Mouse (Mus musculus): ENCODE results near the gene Nadk2. TPM values are rescaled to one million over a fixed set of nuclear protein-coding genes. Genes with fewer than 3 reads are reported as not detected.
A peak's percentile ranks its signal among the peaks of the same experiment; 100 is the strongest.

Nadk2 gene
- total and polyA plus RNA-seq, 3 experiments, result 20.9 to 74.8 (median 61.4) TPM

DNA sequence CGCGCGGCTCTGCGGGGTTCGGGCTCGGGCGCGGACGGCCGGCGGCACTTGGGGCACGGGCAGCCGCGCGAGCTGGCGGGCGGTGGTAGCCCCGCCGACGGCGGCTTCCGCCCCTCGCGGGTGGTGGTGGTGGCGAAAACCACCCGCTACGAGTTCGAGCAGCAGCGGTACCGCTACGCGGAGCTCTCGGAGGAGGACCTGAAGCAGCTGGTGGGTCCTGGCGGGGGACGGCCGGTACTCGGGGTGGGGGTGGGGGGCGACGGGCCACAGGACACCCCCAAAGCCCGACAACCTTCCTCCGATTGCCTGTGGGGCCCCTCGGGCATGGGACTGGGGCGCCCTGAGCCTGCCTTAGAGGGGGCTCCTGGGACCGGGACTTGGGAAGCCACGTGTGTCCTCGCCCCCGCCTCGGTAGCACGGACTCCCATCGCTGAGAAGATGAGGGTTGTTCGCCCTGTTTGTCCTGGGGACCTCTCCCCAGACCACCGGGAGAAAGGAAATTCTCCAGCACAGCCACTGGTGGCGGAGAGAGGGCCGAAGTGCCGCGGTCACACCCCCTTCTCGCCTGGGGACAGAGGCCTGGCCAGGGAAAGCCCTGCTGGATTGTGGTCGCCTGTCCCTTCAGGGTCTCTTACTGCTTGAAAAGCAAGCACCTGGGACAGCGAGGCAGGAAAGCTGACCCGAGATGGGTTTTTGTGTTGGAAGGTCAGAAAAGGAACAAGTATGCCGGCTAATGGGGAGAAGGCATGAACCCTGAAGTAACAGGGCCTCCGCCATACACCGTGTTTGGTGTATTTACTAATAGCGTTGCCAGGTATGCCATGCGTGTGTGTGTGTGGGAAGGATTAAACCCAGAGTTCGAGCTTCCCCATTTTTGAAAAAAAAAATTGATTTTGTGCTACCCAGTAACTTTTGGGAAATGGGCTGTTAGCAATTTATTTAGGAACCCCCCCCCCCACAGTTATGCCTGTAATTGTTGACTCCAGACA is 790 bp downstream of the Nadk2 start:
- Histone ChIP-seq H3K36me3 (ENCODE audit: control insufficient read depth, insufficient read depth, low read length) (peaks cover 7% of the 10 kb centered on the region), H3K9ac (ENCODE audit: low read depth, low read length) (peak overlapping the region; percentile 95), H3K4me3 (peak overlapping the region; percentile 98), H3K27me3 (ENCODE audit: control insufficient read depth, insufficient read depth, low read length) (no peaks in the 10 kb centered on the region), H3K4me1 (ENCODE audit: control insufficient read depth, insufficient read depth, low read length) (peaks cover 3% of the 10 kb centered on the region), H3K79me2 (replicated peaks; ENCODE audit: control insufficient read depth, insufficient read depth, low read length) (peaks cover 5% of the 10 kb centered on the region), H3K27ac (peak overlapping the region; percentile 80)
- DNase-seq, result peak; percentile 59 to 70
- WGBS, result 1% methylated on average over 64 of the region's 66 CpGs
- intact Hi-C loops (cut with DNase I), result loop anchor here (2.0 kb wide), 1 partner anchor 67 kb away; no protein-coding TSS in a partner anchor
- 0 out of 2 replicates have a peak, but pooled peaks have one; percentile 8 for TF ChIP-seq CTCF (IDR thresholded peaks at IDR 0.05)
- no peak for TF ChIP-seq POLR2A (IDR thresholded peaks at IDR 0.05; ENCODE audit: insufficient read depth, low read depth, low read length)

DNA sequence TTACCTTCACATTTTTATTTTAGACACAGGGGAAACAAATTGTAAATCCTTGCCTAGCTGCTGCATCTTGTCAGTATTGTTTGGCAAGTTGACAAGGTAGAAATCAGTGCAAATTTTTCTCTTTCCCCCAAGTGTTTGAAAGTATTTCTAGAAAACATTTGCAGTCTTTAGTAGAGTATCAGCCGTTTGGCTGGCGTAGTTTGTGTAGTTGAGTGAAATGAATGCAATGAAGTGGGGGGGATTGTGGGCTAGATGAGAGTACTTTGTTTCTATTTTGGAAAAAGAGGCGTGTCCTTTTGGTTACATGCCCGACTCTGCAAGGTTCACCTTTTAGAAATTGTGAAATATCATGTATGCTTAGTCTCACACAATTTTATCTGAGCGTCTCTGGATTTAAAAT is 1.6 kb downstream of the Nadk2 start:
- DNase-seq, result peak in 1 of 2 experiments; percentile 20
- H3K4me3 ChIP-seq, result peak overlapping the region; percentile 98
- H3K79me2 ChIP-seq (replicated peaks; ENCODE audit: control insufficient read depth, insufficient read depth, low read length), result peaks cover 8% of the 10 kb centered on the region
- no peak for TF ChIP-seq CTCF (IDR thresholded peaks at IDR 0.05)
- no peak for TF ChIP-seq EP300 (IDR thresholded peaks at IDR 0.05; ENCODE audit: insufficient read depth, low read depth, low read length)
- no peak for TF ChIP-seq POLR2A (IDR thresholded peaks at IDR 0.05; ENCODE audit: insufficient read depth, low read depth, low read length)
- peaks cover 3% of the 10 kb centered on the region for H3K4me1 ChIP-seq (ENCODE audit: control insufficient read depth, insufficient read depth, low read length)
- H3K36me3 ChIP-seq (ENCODE audit: control insufficient read depth, insufficient read depth, low read length), result peaks cover 7% of the 10 kb centered on the region
- 12% methylated on average over 5 of the region's 5 CpGs for WGBS
- H3K9ac ChIP-seq (ENCODE audit: low read depth, low read length), result no peak overlapping the region
- intact Hi-C loops (cut with DNase I), result no loop called here
- H3K27ac ChIP-seq, result peak overlapping the region; percentile 80
- H3K27me3 ChIP-seq (ENCODE audit: control insufficient read depth, insufficient read depth, low read length), result no peaks in the 10 kb centered on the region

DNA sequence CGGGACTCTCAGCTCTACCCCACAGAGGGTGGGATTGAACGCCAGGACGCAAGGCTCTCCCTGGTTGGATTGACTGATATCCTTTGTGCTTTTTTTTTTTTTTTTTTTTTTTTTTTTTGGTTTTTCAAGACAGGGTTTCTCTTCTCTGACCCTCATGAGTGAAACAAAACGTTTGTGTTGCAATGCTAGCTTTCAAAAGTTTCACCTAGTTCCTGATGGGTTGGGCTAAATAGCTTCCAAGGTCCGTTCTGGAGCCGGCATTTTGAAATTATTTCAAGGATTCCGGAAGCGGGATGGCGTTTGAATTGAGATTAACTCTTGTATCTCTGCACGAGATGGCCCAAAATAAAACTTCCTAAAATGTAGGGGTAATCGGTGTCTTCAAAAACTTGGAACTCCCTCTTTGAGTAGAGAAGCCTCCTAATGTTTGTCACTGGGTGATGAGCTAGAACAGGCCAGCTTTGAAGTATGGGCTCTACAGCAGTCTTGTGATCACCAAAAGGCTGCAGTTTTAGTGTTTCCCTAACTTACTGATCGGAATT is 2.1 kb downstream of the Nadk2 start:
- intact Hi-C loops (cut with DNase I), result no loop called here
- TF ChIP-seq POLR2A (IDR thresholded peaks at IDR 0.05; ENCODE audit: insufficient read depth, low read depth, low read length) (no peak), CTCF (IDR thresholded peaks at IDR 0.05) (no peak)
- Histone ChIP-seq H3K4me1 (ENCODE audit: control insufficient read depth, insufficient read depth, low read length) (peaks cover 5% of the 10 kb centered on the region), H3K27ac (peak overlapping the region; percentile 80), H3K9ac (ENCODE audit: low read depth, low read length) (no peak overlapping the region), H3K4me3 (peak overlapping the region; percentile 98), H3K36me3 (ENCODE audit: control insufficient read depth, insufficient read depth, low read length) (peaks cover 7% of the 10 kb centered on the region), H3K27me3 (ENCODE audit: control insufficient read depth, insufficient read depth, low read length) (no peaks in the 10 kb centered on the region), H3K79me2 (replicated peaks; ENCODE audit: control insufficient read depth, insufficient read depth, low read length) (peaks cover 10% of the 10 kb centered on the region)
- no peak for DNase-seq
- WGBS, result 20% methylated on average over 12 of the region's 12 CpGs

DNA sequence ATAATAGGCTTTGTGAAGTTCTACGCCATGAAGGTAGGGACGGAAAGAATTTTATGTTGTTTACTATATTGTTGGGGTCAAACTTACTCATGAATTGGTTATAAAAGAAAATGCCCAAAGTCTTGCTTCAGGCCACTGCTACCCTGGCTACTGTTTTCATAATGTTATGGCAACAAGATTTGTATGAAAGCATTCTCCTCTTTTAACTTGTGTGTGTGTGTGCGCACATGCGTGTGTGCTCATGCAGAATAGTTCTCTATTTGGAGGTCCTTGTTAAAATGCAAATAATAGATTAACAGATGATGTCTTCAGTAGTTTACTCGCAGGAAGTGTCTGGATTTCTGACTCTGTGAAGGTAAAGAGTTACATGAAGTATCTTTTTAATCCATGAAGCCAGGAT is 2.6 kb downstream of the Nadk2 start:
- Histone ChIP-seq H3K4me3 (peak overlapping the region; percentile 98), H3K36me3 (ENCODE audit: control insufficient read depth, insufficient read depth, low read length) (peaks cover 7% of the 10 kb centered on the region), H3K27ac (peak overlapping the region; percentile 80), H3K79me2 (replicated peaks; ENCODE audit: control insufficient read depth, insufficient read depth, low read length) (peaks cover 10% of the 10 kb centered on the region), H3K9ac (ENCODE audit: low read depth, low read length) (no peak overlapping the region), H3K27me3 (ENCODE audit: control insufficient read depth, insufficient read depth, low read length) (no peaks in the 10 kb centered on the region), H3K4me1 (ENCODE audit: control insufficient read depth, insufficient read depth, low read length) (peaks cover 5% of the 10 kb centered on the region)
- 71% methylated on average over 5 of the region's 5 CpGs for WGBS
- no peak for TF ChIP-seq EP300 (IDR thresholded peaks at IDR 0.05; ENCODE audit: insufficient read depth, low read depth, low read length)
- TF ChIP-seq POLR2A (IDR thresholded peaks at IDR 0.05; ENCODE audit: insufficient read depth, low read depth, low read length), result no peak
- no peak for TF ChIP-seq CTCF (IDR thresholded peaks at IDR 0.05)
- intact Hi-C loops (cut with DNase I), result no loop called here
- no peak for DNase-seq

DNA sequence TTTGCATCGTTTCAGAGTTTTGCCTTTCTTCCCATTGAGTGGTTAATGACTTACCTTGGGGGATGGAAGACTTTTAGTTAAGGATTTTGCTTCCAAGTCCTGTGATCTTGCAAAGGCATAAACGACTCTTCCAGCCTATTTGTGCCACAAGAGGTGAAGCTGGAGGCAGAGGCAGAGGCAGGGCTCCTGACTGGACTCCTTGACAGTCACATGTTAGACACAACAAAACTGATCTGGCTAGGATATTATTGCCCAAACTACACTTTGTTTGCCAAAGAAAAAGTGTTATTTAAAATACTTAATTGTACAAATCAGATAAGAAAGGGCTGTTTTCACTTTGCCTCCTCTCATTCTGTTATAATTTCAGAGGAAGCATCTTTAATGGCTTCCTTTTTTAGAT is 3.1 kb downstream of the Nadk2 start:
- H3K4me1 ChIP-seq (ENCODE audit: control insufficient read depth, insufficient read depth, low read length), result peaks cover 5% of the 10 kb centered on the region
- WGBS, result 39% methylated on average over 2 of the region's 2 CpGs

DNA sequence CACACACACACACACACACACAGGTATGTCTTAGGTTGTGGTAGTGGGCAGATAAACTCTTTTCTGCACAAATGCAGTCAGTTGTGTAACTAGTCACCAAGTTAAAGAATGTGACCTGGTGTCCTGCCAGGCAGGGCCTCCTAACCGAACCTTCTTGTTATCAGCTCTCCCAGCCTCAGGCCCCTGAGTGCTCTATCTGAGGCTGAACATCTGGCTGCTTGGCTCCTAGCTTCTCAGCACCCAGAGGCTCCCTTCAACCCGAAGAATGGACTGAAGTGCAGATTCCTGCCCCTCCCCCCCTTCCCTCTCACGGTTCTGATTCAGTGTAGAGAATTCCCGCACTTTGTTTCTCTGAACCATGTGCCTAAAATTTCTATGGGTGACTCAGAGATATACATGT is 3.6 kb downstream of the Nadk2 start:
- Histone ChIP-seq H3K9ac (ENCODE audit: low read depth, low read length) (no peak overlapping the region), H3K79me2 (replicated peaks; ENCODE audit: control insufficient read depth, insufficient read depth, low read length) (peaks cover 10% of the 10 kb centered on the region), H3K4me3 (no peak overlapping the region), H3K27ac (no peak overlapping the region), H3K27me3 (ENCODE audit: control insufficient read depth, insufficient read depth, low read length) (no peaks in the 10 kb centered on the region), H3K4me1 (ENCODE audit: control insufficient read depth, insufficient read depth, low read length) (peaks cover 5% of the 10 kb centered on the region), H3K36me3 (ENCODE audit: control insufficient read depth, insufficient read depth, low read length) (peaks cover 7% of the 10 kb centered on the region)
- 0 out of 2 replicates have a peak, but pooled peaks have one; percentile 9 for TF ChIP-seq EP300 (IDR thresholded peaks at IDR 0.05; ENCODE audit: insufficient read depth, low read depth, low read length)
- TF ChIP-seq POLR2A (IDR thresholded peaks at IDR 0.05; ENCODE audit: insufficient read depth, low read depth, low read length), result no peak
- peak; percentile 33 to 42 for DNase-seq
- WGBS, result 19% methylated on average over 4 of the region's 4 CpGs
- intact Hi-C loops (cut with DNase I), result no loop called here

More for the DNA sequence above, 3.1 kb downstream of the Nadk2 start:
- H3K27ac ChIP-seq, result peak overlapping the region; percentile 80; the same call in 1 of the 2 replicates
- H3K4me3 ChIP-seq, result no peak overlapping the region
- intact Hi-C loops (cut with DNase I), result no loop called here
- no peak for DNase-seq
- H3K36me3 ChIP-seq (ENCODE audit: control insufficient read depth, insufficient read depth, low read length), result peaks cover 7% of the 10 kb centered on the region
- TF ChIP-seq EP300 (IDR thresholded peaks at IDR 0.05; ENCODE audit: insufficient read depth, low read depth, low read length) (no peak), CTCF (IDR thresholded peaks at IDR 0.05) (no peak), POLR2A (IDR thresholded peaks at IDR 0.05; ENCODE audit: insufficient read depth, low read depth, low read length) (no peak)
- peaks cover 10% of the 10 kb centered on the region for H3K79me2 ChIP-seq (replicated peaks; ENCODE audit: control insufficient read depth, insufficient read depth, low read length)
- no peaks in the 10 kb centered on the region for H3K27me3 ChIP-seq (ENCODE audit: control insufficient read depth, insufficient read depth, low read length)
- H3K9ac ChIP-seq (ENCODE audit: low read depth, low read length), result no peak overlapping the region

Data from heart, adult 2 months (tissue).